Mouse (Mus musculus) inflammation-experienced regulatory T-cells (primary cell): Measurements from ENCODE around the gene Olfr1314. TPM values are rescaled to one million over a fixed set of nuclear protein-coding genes. Genes with fewer than 3 reads are reported as not detected.

ENCODE experiments used
- polyA plus RNA-seq, 2 experiments: library from polyadenylated mRNA; unstranded; fragments of 100-300 nt; shearing (Covaris generic); gene quantifications; one replicate each; pipeline ENCODE4 v1.2.1; 2017

Gene Olfr1314
- polyA plus RNA-seq: under 1 TPM in 1 of 2 experiments, not detected in 1; 0.12 TPM

DNA sequence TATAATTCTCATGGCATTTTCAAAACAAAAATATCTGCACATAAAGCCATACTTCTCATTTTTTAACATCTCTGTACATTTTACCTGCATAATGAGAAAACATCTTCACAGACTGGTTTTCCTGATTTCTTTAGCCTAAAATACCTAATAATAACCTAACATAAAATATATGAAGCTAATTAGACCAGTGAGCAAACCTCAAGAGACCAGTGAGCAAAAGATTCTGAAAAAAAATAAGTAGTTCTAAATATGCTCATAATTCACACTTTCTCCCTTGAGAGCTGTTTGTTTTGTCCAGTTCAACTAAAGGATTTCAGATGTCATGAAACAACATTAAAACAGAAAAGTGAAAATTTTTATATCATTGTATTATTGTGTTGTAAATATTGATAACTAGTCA lies at the start of gene Olfr1314:
Gene Olfr1314, minus strand, starts transcription at position 101 of the 400 bp plus-strand sequence.

DNA sequence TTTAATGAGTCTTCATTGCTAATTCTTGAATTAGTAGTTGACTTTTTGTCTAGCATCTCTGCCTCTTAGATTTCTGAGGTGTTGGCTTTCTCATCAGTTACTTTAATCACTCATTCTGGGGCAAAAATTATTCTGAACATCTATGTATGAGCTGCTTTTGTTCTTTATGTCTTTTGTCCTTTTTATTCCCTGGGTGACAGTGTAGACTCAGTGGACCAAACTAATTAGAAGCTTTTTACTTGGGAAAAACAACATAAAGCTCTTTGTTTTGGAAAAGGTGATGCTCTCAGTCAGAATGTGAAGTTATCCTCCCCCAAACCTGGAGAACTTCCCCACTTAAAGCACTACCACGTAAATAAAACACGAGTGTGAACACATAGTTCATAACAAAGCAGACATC lies 43.4 kb upstream of the Olfr1314 start, which contains the start of gene Olfr1317:
Gene Olfr1317, plus strand, starts transcription at position 301 of the 400 bp plus-strand sequence.

DNA sequence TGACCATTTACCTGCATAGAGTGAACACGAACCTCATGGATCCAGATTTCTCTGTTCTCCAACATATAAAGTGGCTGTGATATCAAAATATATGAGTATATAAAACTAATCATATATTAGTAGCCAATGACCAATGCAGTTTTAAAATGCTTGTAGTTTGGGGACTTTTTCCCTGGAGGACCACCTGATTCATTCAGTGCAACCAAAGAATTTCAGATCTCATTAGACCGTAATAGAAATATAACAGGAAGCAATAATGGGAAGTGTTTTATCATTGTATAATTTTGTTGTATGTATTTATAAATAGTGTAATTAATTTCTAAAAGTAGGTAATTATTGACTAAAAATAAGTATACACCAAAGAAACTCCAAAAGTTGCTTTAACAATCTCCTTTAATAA lies 38.3 kb upstream of the Olfr1314 start, which contains the start of gene Olfr1316:
Gene Olfr1316, minus strand, starts transcription at position 101 of the 400 bp plus-strand sequence.

DNA sequence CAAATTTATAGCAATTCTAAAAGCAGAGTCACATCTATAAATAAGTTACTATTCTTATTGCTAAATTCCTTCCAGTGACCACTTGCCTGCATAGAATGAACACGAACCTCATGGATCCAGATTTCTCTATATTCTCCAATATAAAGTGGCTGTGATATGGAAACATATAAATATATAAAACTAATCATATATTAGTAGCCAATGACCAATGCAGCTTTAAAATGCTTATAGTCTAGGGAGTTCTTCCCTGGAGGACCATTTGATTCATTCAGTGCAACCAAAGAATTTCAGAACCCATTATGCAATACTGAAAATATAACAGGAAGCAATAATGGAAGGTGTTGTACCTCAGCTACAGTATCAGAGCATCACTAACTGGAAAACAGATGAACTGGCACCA lies 18.8 kb upstream of the Olfr1314 start, which contains the start of gene Olfr1315-ps1:
Gene Olfr1315-ps1, minus strand, starts transcription at position 101 of the 400 bp plus-strand sequence.

DNA sequence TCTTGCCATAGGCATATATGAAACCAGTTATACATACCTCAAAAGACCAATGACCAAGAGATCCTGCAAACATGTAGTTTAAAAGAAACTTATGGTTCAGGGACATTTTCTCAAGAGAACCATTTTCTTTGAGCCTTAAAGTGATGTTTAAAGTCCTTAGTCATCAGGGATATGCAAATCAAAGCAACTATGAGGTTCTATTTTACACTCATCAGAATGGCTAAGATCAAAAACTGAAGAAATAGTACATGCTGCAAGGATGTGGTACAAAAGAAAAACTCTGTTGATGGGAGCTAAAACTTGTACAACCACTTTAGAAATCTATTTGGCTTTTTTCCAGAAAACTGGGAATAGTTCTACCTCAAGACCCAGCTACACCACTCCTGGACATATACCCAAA lies 18.8 kb downstream of the Olfr1314 start, which contains the start of gene Olfr1313:
Gene Olfr1313, minus strand, starts transcription at position 101 of the 400 bp plus-strand sequence.

DNA sequence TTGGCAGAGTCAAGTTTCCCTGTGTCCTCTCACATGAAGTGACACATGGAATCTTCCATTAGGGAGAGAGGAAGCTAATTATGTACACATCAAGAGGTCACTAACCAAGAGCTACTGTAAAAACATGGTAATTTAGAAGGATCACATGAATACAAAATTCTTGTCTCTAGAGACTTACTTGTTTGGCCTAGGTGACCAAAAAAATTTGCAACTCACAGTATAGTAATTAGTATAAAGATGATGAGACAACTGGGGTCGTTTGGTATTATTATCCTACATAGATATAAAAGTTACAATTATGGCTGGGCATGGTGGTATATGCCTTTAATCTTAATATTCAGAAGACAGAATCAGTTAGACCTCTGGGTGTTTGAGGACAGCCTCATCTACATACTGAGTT lies 46.4 kb downstream of the Olfr1314 start, which contains the start of gene Olfr1312:
Gene Olfr1312, minus strand, starts transcription at position 101 of the 400 bp plus-strand sequence.

Other genes with a start within 250 kb of the Olfr1314 start
- not detected for gene Olfr1305, start 219.6 kb downstream of the Olfr1314 start, polyA plus RNA-seq
- under 1 TPM in 1 of 2 experiments, not detected in 1; 0.15 TPM for gene Olfr1306, start 180.5 kb downstream of the Olfr1314 start, polyA plus RNA-seq
- gene Olfr1307, start 147.3 kb downstream of the Olfr1314 start, polyA plus RNA-seq: under 1 TPM; 0.12 to 0.43 TPM
- gene Olfr1308, start 131.8 kb downstream of the Olfr1314 start, polyA plus RNA-seq: not detected
- gene Olfr1309, start 106.5 kb downstream of the Olfr1314 start, polyA plus RNA-seq: under 1 TPM in 1 of 2 experiments, not detected in 1; 0.33 TPM
- under 1 TPM in 1 of 2 experiments, not detected in 1; 0.05 TPM for gene Olfr1310, start 84.1 kb downstream of the Olfr1314 start, polyA plus RNA-seq
- not detected for gene Olfr1311, start 72.4 kb downstream of the Olfr1314 start, polyA plus RNA-seq
- under 1 TPM; 0.10 to 0.22 TPM for gene Olfr1312, start 46.5 kb downstream of the Olfr1314 start, polyA plus RNA-seq
- gene Olfr1313, start 18.9 kb downstream of the Olfr1314 start, polyA plus RNA-seq: under 1 TPM in 1 of 2 experiments, not detected in 1; 0.11 TPM
- gene Olfr1315-ps1, start 18.7 kb upstream of the Olfr1314 start, polyA plus RNA-seq: not detected
- gene Olfr1316, start 38.2 kb upstream of the Olfr1314 start, polyA plus RNA-seq: not detected
- gene Olfr1317, start 43.5 kb upstream of the Olfr1314 start, polyA plus RNA-seq: not detected
- not detected for gene Olfr1318, start 57.4 kb upstream of the Olfr1314 start, polyA plus RNA-seq
- 100 to 1,000 TPM; 109 to 162 TPM for gene Lpcat4, start 142.7 kb upstream of the Olfr1314 start, polyA plus RNA-seq
- 1 to 10 TPM in 1 of 2 experiments, under 1 TPM in 1; 0.25 to 2.1 TPM for gene Nutm1, start 162.5 kb upstream of the Olfr1314 start, polyA plus RNA-seq
- gene Nop10, start 165.1 kb upstream of the Olfr1314 start, polyA plus RNA-seq: 100 to 1,000 TPM; 129 to 166 TPM
- gene Slc12a6, start 169.0 kb upstream of the Olfr1314 start, polyA plus RNA-seq: 10 to 100 TPM; 69.5 to 78.8 TPM
- not detected for gene Gm21985, start 169.5 kb upstream of the Olfr1314 start, polyA plus RNA-seq